Comparison of ENCODE assay signal across 12 mouse cellular contexts in the genomic region with DNA sequence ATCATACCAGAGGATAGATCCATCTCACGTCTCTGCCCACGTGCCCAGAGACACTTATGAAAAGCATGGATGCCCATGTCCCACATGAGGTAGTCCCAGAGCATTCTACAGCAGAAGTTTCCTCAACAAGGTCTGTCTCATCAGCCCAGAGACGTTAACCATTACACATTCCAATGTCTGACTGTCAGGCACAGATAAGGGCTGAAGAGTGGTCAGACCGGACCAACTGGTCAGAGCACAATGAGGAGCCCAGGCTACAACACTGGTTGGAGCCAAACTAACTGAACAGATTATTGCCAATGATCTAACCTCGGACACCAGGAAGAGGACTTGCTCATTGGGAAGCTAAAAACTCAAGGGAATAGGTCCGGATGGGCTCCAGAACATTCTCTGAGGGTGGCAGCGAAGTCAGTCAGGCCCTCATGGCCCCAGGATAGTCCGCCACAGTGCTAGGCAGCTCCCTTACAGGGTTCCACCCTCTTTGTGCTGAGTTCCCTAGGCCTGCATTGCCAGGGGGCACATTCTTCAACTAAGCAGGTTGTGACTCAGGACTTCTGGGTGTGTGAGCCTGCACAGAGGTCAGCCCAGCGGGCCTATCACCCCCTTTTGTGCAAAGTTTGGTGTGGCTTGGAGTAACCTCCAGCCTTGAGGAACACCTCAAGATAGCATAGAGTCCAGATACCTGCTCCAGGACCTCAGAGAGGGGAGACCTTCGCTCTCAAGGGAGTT. TPM values are rescaled to one million over a fixed set of nuclear protein-coding genes. Genes with fewer than 3 reads are reported as not detected.
DNase-seq lines count a peak whose midpoint lies in the region; ATAC-seq and TF ChIP-seq lines count a peak whose summit lies in the region.
"Had no signal": no experiment of that assay in that cellular context is flagged by ENCODE, and none has a peak within 500 bp of the region (broad histone marks: within the 10 kb centered on the region; RNA-seq: fewer than 3 reads in every experiment).

Gene Syt8, plus strand, starts transcription at position 714 of the 729 bp plus-strand sequence.

- H3K4me2 ChIP-seq in heart, postnatal 0 days (ENCODE audit: low read depth, low read length) = no peak within 1 kb of the TSS
- no peak within 1 kb of the TSS for H3K4me2 ChIP-seq in embryonic facial prominence, embryonic 14.5 days (ENCODE audit: low read depth, low read length)
- H3K4me2 ChIP-seq in lung, embryonic 15.5 days = no peak within 1 kb of the TSS; the same call in 1 of the 2 replicates

- 71% methylated on average over 10 of the region's 10 CpGs for WGBS in heart, postnatal 0 days
- WGBS in embryonic facial prominence, embryonic 14.5 days = 72% methylated on average over 9 of the region's 10 CpGs
- WGBS in lung, embryonic 15.5 days = 71% methylated on average over 10 of the region's 10 CpGs

- H3K27ac ChIP-seq in heart, postnatal 0 days (ENCODE audit: low read depth) = peak within 1 kb of the TSS; percentile 41
- H3K27ac ChIP-seq in ES-Bruce4 (ENCODE audit: insufficient read depth, low read length) = no peak within 1 kb of the TSS
- H3K27ac ChIP-seq in embryonic facial prominence, embryonic 14.5 days (replicated peaks; ENCODE audit: low read depth, low read length) = peak within 1 kb of the TSS; percentile 79
- peak within 1 kb of the TSS; percentile 96 for H3K27ac ChIP-seq in lung, embryonic 15.5 days

- H3K4me1 ChIP-seq in heart, postnatal 0 days (ENCODE audit: control insufficient read depth, insufficient read depth) = peaks cover 10% of the 10 kb centered on the region; the same call in 1 of the 2 replicates
- peaks cover 1% of the 10 kb centered on the region for H3K4me1 ChIP-seq in ES-Bruce4 (ENCODE audit: control insufficient read depth, insufficient read depth, low read length)
- peaks cover 34% of the 10 kb centered on the region for H3K4me1 ChIP-seq in embryonic facial prominence, embryonic 14.5 days (ENCODE audit: control insufficient read depth, insufficient read depth, low read length)
- peaks cover 63% of the 10 kb centered on the region for H3K4me1 ChIP-seq in lung, embryonic 15.5 days

- no peak for TF ChIP-seq CTCF in heart, postnatal 0 days (IDR thresholded peaks at IDR 0.05; ENCODE audit: low read depth)
- TF ChIP-seq CTCF in ES-Bruce4 (IDR thresholded peaks at IDR 0.05; ENCODE audit: low read depth, low read length) = no peak

- TF ChIP-seq EP300 in heart, postnatal 0 days (IDR thresholded peaks at IDR 0.05; ENCODE audit: low read depth) = no peak
- 0 out of 2 replicates have a peak, but pooled peaks have one; percentile 4 for TF ChIP-seq EP300 in ES-Bruce4 (IDR thresholded peaks at IDR 0.05; ENCODE audit: insufficient read depth, low read depth, low read length)

- H3K36me3 ChIP-seq in heart, postnatal 0 days (replicated peaks; ENCODE audit: control insufficient read depth, insufficient read depth, low read length) = no peaks in the 10 kb centered on the region
- H3K36me3 ChIP-seq in ES-Bruce4 (ENCODE audit: control insufficient read depth, insufficient read depth, low read length, poor library complexity, severe bottlenecking) = no peaks in the 10 kb centered on the region
- no peaks in the 10 kb centered on the region for H3K36me3 ChIP-seq in embryonic facial prominence, embryonic 14.5 days (ENCODE audit: control insufficient read depth, insufficient read depth, low read length)
- no peaks in the 10 kb centered on the region for H3K36me3 ChIP-seq in lung, embryonic 15.5 days
- H3K36me3 ChIP-seq: G1E had no signal

- no peak for TF ChIP-seq POLR2A in ES-Bruce4 (IDR thresholded peaks at IDR 0.05; ENCODE audit: insufficient read depth, low read length)

- intact Hi-C loops in heart, postnatal 14 days (cut with DNase I) = loop anchor here (5.0 kb wide), 1 partner anchor 62 kb away; the partner anchor contains the start of gene Ifitm10

- 0 out of 2 replicates have a peak within 1 kb of the TSS, but pooled peaks have one; percentile 27 for H3K9ac ChIP-seq in heart, postnatal 0 days (replicated peaks; ENCODE audit: low read depth, low read length)
- no peak within 1 kb of the TSS for H3K9ac ChIP-seq in ES-Bruce4 (ENCODE audit: low read depth, poor library complexity, severe bottlenecking)
- H3K9ac ChIP-seq in embryonic facial prominence, embryonic 14.5 days (ENCODE audit: low read depth, low read length) = no peak within 1 kb of the TSS; the same call in none of the 2 replicates
- peak within 1 kb of the TSS; percentile 34; the same call in 1 of the 2 replicates for H3K9ac ChIP-seq in lung, embryonic 15.5 days

- no peak within 1 kb of the TSS for H3K4me3 ChIP-seq in heart, postnatal 0 days (ENCODE audit: low read depth, low read length)
- H3K4me3 ChIP-seq in ES-Bruce4 (ENCODE audit: low read depth, low read length) = peak within 1 kb of the TSS; percentile 14; the same call in 1 of the 2 replicates
- no peak within 1 kb of the TSS for H3K4me3 ChIP-seq in embryonic facial prominence, embryonic 14.5 days (ENCODE audit: low read depth, low read length)
- no peak within 1 kb of the TSS for H3K4me3 ChIP-seq in lung, embryonic 15.5 days

- ATAC-seq in heart, postnatal 0 days (ENCODE audit: insufficient read depth, low read depth) = no peak
- ATAC-seq in embryonic facial prominence, embryonic 14.5 days (ENCODE audit: low read depth) = no peak
- no peak for ATAC-seq in lung, embryonic 15.5 days (ENCODE audit: borderline replicate concordance, extremely low read depth, low FRiP score, low TSS enrichment)
- no peak for ATAC-seq in cerebellum, adult (ENCODE audit: insufficient number of reproducible peaks, low FRiP score, low TSS enrichment)

- DNase-seq in heart, postnatal 0 days (ENCODE audit: low spot score) = no peak
- no peak for DNase-seq in heart, postnatal 14 days
- DNase-seq in embryonic facial prominence, embryonic 14.5 days (ENCODE audit: low spot score) = no peak
- DNase-seq in adrenal gland, adult 2 months = no peak
- no peak for DNase-seq in adrenal gland, postnatal 10 days

- H3K9me3 ChIP-seq in heart, postnatal 0 days (replicated peaks; ENCODE audit: control insufficient read depth, low read length) = no peaks in the 10 kb centered on the region
- no peaks in the 10 kb centered on the region for H3K9me3 ChIP-seq in ES-Bruce4 (replicated peaks; ENCODE audit: control insufficient read depth, insufficient read depth, low read length, poor library complexity, severe bottlenecking)
- H3K9me3 ChIP-seq in embryonic facial prominence, embryonic 14.5 days (ENCODE audit: control insufficient read depth, low read length) = no peaks in the 10 kb centered on the region
- no peaks in the 10 kb centered on the region for H3K9me3 ChIP-seq in lung, embryonic 15.5 days
- H3K9me3 ChIP-seq: G1E had no signal

- no peaks in the 10 kb centered on the region for H3K27me3 ChIP-seq in heart, postnatal 0 days (ENCODE audit: control insufficient read depth, insufficient read depth, low read length)
- no peaks in the 10 kb centered on the region for H3K27me3 ChIP-seq in ES-Bruce4 (ENCODE audit: control insufficient read depth, insufficient read depth, low read length, poor library complexity, severe bottlenecking)
- no peaks in the 10 kb centered on the region for H3K27me3 ChIP-seq in embryonic facial prominence, embryonic 14.5 days (replicated peaks; ENCODE audit: control insufficient read depth, insufficient read depth, low read length)
- no peaks in the 10 kb centered on the region for H3K27me3 ChIP-seq in lung, embryonic 15.5 days

RNA-seq across cellular contexts. Expression of gene Syt8, which starts in this region (rescaled TPM):
- total RNA-seq in heart, postnatal 0 days (2014; rRNA removed; ENCODE audit: low replicate concordance) = 18.0 TPM in 1 of 2 replicates, not detected in the other
- 0.10 TPM in 1 of 2 replicates, not detected in the other for polyA plus RNA-seq in heart, postnatal 0 days (2015; fragmentation: Nextera tagmentation; extraction: Ambion mirVana)
- total RNA-seq in heart, postnatal 14 days (2021) = not detected
- 0.82 TPM in 1 of 2 replicates, not detected in the other for polyA plus RNA-seq in ES-Bruce4 (2011; ENCODE audit: insufficient read depth, insufficient read length, low read depth, missing spikeins)
- polyA plus RNA-seq in embryonic facial prominence, embryonic 14.5 days (2014; fragmentation: Nextera tagmentation; extraction: Ambion mirVana) = 1.9 and 3.9 TPM in 2 replicates
- 0.34 and 0.87 TPM in 2 replicates for polyA plus RNA-seq in lung, embryonic 15.5 days (2015; fragmentation: Nextera tagmentation; extraction: Ambion mirVana)
- total RNA-seq in adrenal gland, adult 2 months (2021) = not detected
- polyA plus RNA-seq in adrenal gland, adult 2 months (2012; rRNA removed) = 0.16 and 0.20 TPM in 2 replicates
- total RNA-seq in adrenal gland, postnatal 10 days (2021) = not detected
- total RNA-seq: adrenal gland, postnatal 4 days; layer of hippocampus, postnatal 25 days had no signal
- polyA plus RNA-seq: frontal cortex, adult 2 months; G1E had no signal

Comparison
In these comparisons a context has a peak if more than half of its experiments do, and no peak if none do; other contexts are left out.
1. H3K9ac ChIP-seq: peak in heart, postnatal 0 days (single experiment) and lung, embryonic 15.5 days (single experiment); none in ES-Bruce4 (single experiment) and embryonic facial prominence, embryonic 14.5 days (single experiment).